Mouse (Mus musculus) left cerebral cortex, postnatal 14 days (tissue): ENCODE results near the gene P2ry12. TPM values are rescaled to one million over a fixed set of nuclear protein-coding genes. Genes with fewer than 3 reads are reported as not detected.

Experiments
- DNase-seq, 2 experiments: peaks; one replicate each; pipeline ENCODE4 v3.0.0; 2021 to 2022; ENCODE audit warnings: low spot score in 2 of 2, mixed read lengths in 1 of 2
- intact Hi-C: fragments of 180-260 bp; cut with DNase I; formaldehyde crosslinking; loops from one replicate; pipeline ENCODE4 v1.15.1; 2025
- total RNA-seq, 2 experiments: library from RNA; stranded (reverse); gene quantifications; 2 replicates each; pipeline ENCODE4 v1.2.3; 2021

Gene P2ry12
- total RNA-seq, 2 experiments from 2014 or later: 70.6 to 76.3 TPM

DNA sequence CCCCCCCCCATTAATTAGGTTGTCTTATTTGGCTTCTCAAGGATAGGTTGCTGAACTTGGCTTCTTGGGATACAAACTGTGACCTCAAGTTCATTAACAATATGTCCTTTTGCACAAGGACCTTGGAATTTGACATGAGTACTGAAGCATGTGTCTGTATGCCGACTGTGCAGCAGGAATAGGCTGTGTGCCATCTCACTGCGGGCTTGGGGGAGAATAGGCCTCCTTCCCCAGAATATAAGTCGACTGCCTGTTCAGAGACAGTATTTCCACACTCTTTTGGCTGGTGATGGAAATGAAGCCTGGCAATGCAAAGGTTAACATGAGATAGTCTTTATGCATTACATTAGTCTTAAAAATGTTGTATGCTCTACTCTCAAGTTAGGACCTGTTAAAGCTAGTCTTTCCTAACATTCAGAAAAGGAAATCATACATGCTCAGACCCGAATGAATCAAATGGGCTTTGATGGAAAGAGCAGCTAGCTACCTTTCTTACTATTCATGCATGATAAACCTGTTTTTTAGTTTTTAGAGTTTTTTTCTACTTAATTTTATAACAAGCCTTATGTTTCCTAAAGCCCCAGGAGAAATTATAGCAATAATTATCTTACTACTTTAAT lies 65.2 kb downstream of the P2ry12 start:
- intact Hi-C loops: no loop called here
- no peak for DNase-seq

DNA sequence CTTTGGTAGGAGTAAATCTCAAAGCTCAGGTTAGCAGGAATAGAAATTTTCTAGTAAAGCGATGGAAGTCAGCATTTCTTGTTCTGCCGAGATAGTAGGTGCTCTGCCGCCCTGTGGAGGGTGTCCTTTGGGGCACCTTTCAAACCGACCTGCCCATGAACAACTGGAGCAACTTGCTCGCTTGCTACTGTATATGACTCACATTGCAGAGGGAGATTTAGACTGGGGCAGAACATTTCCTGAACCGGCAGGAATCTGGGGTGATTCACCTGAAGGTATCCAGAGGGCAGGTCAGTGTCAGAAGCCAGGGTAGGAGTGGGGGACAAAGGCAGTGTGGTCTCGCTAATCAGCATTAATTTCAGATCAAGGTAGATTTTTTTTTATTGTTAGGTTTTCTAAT lies 67.7 kb downstream of the P2ry12 start, which contains the start of gene Gpr87:
Gpr87 (minus strand) TSS at position 167 of the 400 bp plus-strand sequence.
- intact Hi-C loops: no loop called here
- no peak for DNase-seq

GRCm38 (mm10) chr3:59194099-59194498 lies 68.6 kb downstream of the P2ry12 start:
- intact Hi-C loops: no loop called here
- DNase-seq: no peak

DNA sequence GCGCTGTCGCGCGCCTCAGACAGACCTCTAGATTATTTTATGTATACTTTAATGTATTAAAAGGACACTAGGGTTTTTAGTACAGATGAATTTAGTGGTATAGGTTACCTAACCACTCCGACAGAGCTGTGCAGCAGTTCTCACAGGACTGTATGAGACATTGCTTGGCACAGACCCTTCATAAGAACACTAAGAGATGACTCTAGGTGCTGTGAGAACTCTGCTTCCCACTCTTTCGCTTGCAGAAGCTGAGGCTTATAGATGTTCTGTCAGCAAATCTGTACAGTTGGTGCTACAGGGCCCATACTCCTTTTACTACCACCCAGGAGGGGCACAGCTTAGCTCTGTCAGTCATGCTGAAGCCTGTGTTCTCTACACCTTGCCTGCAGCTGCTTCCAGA lies 71.0 kb downstream of the P2ry12 start:
- intact Hi-C loops: no loop called here
- no peak for DNase-seq

DNA sequence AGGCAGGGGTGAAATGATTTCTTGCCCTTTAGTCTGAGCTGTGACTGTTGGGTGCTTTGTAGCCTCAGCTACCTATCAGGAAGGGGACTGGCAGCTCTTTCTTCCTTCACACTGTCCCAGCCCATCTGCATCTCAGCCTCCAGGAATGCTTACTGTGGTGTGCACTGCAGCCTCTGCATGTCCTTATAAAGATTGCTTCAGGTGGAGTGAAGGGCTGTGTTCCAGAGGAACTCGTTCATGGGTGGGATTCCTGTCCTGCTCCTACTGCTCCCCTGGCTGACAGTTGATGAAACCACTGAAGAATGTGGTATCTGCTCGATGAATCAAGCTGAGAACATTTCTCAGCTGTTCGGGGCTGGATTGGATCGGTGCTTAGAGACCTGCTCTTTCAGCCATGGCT lies 75.3 kb downstream of the P2ry12 start:
- no peak for DNase-seq
- intact Hi-C loops: no loop called here

- DNase-seq: no peak
Observed at GRCm38 (mm10) chr3:59185662-59186061, 77.0 kb downstream of the P2ry12 start.

GRCm38 (mm10) chr3:59182129-59182528 lies 80.5 kb downstream of the P2ry12 start:
- no peak for DNase-seq
- intact Hi-C loops: no loop called here

More at GRCm38 (mm10) chr3:59185662-59186061, 77.0 kb downstream of the P2ry12 start:
- intact Hi-C loops: no loop called here

DNA sequence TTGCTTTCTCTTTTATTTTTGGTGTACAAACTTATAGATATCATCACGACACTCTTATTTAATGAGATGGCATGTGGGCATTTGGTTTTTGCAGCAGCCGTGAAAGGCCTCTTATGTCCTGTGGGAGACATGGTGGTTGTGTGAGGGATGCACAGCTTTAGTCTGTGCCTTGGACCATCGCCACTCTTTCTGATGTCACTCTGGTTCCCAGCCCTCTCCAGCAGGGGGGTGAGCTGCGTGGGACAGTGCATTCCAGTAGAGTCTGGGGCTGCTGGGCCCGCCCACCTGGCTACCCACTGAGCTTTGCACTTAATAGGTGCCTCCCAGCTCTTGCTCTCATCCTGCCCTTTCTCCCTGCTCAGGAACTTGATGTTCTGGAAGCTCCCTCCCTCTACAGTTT lies 81.5 kb downstream of the P2ry12 start:
- no peak for DNase-seq
- intact Hi-C loops: no loop called here

- intact Hi-C loops: loop anchor here (5.0 to 10.0 kb wide), 2 partner anchors 140 to 878 kb away; no protein-coding TSS in a partner anchor
- no peak for DNase-seq
Observed at GRCm38 (mm10) chr3:59176871-59177270, 85.8 kb downstream of the P2ry12 start.

- intact Hi-C loops: loop anchor here (5.0 to 10.0 kb wide), 2 partner anchors 142 to 880 kb away; no protein-coding TSS in a partner anchor
- peak; percentile 71 for DNase-seq
Observed at GRCm38 (mm10) chr3:59175234-59175633, 87.4 kb downstream of the P2ry12 start.

- intact Hi-C loops: loop anchor here (5.0 to 10.0 kb wide), 3 partner anchors 52 to 880 kb away; no protein-coding TSS in a partner anchor
- DNase-seq: no peak
Observed at GRCm38 (mm10) chr3:59174426-59175154, 88.1 kb downstream of the P2ry12 start.

DNA sequence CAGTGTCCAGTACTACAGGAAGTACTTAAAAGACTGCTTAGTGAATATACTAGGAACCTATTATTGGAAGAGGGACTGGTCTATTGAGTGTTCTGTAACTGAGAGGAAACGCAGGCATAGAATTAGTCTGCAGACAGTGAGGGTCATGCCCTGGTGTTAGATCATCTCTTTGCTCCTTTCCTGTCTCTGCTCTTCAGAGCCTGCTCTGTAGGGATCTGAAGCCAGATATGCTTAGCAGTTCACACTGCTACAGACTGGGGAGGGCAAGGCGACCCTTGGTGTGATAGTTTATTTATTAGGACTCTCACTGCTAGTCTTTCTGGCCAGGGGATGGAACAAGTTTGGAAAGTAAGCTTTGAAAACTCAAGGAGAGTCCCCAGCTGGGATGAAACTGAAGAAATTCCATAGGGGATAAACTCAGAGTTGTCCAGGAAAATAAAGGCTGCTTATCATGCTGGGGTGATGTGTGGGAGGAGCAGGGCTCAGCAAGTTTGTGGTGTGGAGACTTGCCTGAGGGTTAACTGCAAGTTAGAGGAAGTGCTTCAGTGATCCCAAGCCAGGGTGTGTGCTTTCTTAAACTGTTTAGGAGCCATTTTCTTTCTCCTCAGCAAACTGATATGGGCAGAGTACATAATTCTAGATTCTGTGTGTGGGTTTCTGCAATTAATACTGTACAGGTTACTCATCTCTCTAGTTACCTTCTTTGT lies 92.6 kb downstream of the P2ry12 start:
- DNase-seq: no peak
- intact Hi-C loops: loop anchor here (5.0 to 10.0 kb wide), 2 partner anchors 48 to 885 kb away; no protein-coding TSS in a partner anchor

- no peak for DNase-seq
- intact Hi-C loops: no loop called here
Observed at GRCm38 (mm10) chr3:59169215-59169614, 93.5 kb downstream of the P2ry12 start.

DNA sequence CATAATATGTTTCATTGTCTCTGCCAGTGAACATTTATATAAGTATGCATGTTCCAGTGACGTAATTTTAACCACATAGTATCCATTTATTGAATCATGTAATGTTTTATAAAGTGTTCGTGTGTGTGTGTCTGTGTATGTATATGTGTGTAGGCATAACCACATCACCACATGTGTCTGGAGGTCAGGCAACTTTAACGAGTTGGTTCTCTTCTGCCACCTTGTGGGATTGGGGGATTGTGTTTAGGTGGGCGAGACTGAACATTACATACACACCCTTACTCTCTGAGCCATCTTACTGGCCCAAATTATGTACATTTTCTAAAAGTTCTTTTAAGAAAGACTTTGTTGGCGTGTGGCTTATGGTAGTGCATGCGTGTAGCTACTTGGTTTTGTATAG lies 94.2 kb downstream of the P2ry12 start:
- intact Hi-C loops: no loop called here
- DNase-seq: no peak

- intact Hi-C loops: no loop called here
- DNase-seq: peak; percentile 28 to 47
Observed at GRCm38 (mm10) chr3:59167417-59168054, 95.1 kb downstream of the P2ry12 start.

Other genes starting within 250 kb of the P2ry12 start
- gene Gpr171, start 161.1 kb downstream of the P2ry12 start, total RNA-seq: not detected
- 1 to 10 TPM; 1.9 to 2.7 TPM for gene P2ry14, start 109.3 kb downstream of the P2ry12 start, total RNA-seq
- gene Gpr87, start 67.8 kb downstream of the P2ry12 start, total RNA-seq: not detected
- gene P2ry13, start 52.0 kb downstream of the P2ry12 start, total RNA-seq: 10 to 100 TPM; 11.6 to 14.4 TPM
- gene Igsf10, start 81.5 kb upstream of the P2ry12 start, total RNA-seq: 1 to 10 TPM; 3.3 to 3.7 TPM